Mouse (Mus musculus): ENCODE results near the gene Clec2g.
A peak's percentile ranks its signal among the peaks of the same experiment; 100 is the strongest.
"Not testable (repeated sequence)": the region's sequence is repeated elsewhere in the genome, so short reads cannot be mapped to it uniquely, and the experiment has no call there.

The Clec2g gene

DNA sequence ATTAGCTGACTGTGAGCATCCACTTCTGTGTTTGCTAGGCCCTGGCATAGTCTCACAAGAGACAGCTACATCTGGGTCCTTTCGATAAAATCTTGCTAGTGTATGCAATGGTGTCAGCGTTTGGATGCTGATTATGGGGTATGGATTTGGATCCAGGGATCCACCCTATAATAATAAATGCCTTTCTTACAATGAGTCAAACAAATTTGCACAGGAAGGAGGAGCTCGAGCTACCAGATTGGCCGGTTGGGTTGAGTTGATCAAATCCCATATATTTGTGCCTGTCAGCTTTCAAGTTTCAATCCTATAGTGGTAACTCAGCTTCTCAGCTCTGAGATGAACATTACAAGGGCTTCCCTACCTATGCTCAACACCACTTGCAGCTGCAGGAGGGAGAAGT, at the start of gene Clec2g:
Gene Clec2g (plus strand): TSS at position 301 of the 400 bp plus-strand sequence.
- not testable (repeated sequence) for DNase-seq

DNA sequence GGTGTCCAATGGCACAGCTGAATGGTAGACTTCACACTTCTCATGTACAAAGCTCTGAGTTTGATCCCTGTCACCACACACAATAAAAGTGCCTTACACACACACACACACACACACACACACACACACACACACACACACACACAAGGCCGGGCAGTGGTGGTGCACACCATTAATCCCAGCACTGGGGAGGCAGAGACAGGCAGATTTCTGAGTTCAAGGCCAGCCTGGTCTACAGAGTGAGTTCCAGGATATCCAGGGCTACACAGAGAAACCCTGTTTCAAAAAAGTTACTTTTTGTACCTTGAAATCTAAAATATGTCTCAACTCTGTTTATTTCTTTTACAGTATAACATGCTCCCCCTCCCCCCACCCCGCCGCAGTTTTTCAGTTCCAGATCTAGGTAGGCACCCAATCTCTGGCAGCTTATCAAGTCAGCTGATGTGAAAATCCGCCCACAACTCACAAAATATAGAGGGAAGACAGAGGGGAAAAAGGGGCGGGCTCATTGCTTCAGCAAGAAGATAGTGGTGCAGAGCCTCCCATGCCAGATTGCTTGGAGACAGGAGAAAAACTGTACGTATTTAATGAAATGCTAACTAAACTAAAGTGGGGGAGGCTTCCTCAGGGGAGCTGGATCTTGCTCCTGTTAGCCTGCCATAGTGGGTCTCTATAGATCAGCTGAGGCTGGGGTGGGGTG, 46.9 kb upstream of the Clec2g start, which contains the start of gene Clec2i:
Gene Clec2i (plus strand): TSS at position 498 of the 700 bp plus-strand sequence.
- DNase-seq: peak; percentile 10 to 22

DNA sequence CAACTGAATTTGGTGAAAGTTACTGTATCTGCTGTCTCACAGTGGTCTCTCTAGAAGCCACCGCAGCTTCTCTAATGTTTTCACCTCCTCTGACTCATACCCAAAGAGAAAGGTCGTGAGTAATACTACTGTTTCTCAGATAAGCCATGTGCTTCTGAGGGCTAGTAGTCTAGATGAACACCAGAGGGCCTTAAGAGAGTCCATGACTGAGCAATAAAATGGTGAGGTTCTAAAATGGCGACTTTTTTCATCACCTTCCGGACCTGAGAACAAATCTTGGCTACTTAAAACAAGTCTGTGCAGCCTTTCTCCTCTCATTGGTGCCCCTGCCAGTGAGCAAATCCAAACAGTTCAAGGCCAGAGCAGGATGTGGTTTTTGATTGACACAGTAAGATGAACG, 45.3 kb upstream of the Clec2g start:
- peak in 1 of 2 experiments; percentile 4 for DNase-seq

DNA sequence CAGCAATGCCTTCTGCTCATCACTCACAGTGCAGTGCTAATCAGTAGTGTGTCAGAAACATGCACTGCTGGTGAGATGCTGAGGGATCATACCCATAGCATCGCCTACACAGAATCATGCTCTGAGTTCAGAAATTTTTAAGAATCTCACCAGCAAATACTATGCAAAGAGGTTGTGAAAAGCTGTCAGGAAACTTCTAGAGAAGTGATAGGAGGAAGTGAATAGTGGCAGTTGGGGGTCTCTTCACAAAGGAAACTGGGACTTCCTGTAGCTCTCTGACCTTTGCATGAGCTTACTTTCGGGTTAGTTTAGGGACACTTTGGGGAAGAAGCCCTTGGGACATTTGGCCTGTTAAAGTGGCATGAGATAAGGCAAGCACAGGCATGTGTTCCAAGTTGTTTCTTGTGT, 43.2 kb upstream of the Clec2g start, which contains the start of gene BC035044:
Gene BC035044 (minus strand): TSS at position 179 of the 408 bp plus-strand sequence.
- DNase-seq: no peak

DNA sequence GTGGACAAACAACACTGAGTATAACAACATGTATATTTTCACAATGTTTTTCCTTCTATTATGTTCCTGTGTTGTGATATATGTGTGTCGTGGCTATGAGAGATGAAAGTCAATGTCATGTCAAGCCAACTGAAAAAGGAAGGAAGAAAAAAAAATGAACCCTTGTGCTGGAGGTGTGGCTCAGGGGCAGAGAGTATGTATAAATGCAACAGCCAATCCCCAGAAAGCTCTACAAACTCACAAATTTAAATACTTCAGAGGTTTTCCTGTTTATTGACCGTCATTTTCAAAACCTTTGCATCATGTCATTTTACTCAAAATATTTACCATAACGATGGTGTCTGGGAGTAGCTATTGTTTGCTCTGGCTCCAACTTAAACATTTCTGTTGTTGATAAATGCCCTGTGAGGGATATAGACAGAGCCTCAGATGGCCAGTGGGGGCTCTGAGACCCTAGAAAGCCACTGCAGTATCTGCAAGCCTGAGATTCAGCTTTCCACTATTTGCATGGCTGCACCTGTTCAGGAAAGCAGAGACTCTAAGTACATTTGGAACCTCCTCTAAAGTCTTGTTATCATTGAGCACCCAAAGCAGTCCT, 38.7 kb upstream of the Clec2g start:
- no peak for DNase-seq

DNA sequence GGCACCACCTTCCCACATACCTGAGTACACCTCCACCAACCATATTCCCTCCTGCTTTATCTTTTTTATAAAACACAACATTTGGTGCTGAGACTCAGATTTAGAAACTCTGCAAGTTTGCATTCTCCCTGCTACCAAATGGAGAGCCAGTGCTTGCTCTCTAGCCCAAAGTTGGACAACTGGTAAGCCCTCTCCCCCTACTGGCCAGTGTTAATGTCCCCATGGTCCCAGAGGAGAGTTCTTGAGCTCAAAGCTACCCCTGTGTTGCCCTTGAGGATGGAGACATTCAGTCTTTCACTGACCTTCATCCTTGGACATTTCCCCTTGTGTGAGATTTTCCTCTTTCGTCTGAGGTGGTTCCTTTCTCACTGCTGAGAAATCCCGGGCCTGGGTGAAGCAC, 34.1 kb upstream of the Clec2g start:
- DNase-seq: no peak

DNA sequence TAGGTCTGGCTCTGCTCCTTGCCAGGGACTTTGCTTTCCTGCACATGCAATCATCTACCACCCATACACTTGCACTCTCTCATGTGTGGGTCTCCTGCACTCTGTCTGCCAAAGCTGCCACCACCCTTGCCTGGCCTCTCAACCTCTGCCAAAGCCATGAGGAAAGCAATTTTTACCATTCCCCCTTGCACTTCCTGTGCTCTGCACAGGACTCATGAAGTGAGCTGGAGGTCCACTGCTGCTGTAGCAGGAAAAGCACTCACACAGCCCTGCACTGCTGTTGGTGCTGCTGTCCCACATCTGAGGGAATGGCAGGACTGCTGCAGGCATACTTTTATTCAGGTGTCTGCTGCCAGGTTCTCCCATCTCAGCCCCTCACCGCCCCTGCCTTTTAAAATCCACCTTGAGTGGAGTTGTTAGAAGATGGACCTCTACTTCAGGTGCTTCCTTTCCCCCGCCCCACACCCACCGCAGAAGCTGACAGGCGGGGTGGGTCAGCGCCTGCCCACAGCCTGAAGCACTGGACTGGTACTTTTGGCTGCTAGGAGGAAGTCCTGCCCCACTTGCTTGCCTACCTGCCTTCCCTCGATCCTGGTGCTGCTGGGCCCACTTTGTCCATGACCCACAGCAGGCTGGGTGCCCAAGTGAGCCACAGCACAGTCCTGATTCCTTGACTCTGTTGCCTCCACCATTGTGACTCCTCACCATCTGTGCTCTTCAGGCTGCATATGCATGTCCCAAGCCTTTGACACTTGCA, 33.2 kb upstream of the Clec2g start:
- DNase-seq: not testable (repeated sequence)

DNA sequence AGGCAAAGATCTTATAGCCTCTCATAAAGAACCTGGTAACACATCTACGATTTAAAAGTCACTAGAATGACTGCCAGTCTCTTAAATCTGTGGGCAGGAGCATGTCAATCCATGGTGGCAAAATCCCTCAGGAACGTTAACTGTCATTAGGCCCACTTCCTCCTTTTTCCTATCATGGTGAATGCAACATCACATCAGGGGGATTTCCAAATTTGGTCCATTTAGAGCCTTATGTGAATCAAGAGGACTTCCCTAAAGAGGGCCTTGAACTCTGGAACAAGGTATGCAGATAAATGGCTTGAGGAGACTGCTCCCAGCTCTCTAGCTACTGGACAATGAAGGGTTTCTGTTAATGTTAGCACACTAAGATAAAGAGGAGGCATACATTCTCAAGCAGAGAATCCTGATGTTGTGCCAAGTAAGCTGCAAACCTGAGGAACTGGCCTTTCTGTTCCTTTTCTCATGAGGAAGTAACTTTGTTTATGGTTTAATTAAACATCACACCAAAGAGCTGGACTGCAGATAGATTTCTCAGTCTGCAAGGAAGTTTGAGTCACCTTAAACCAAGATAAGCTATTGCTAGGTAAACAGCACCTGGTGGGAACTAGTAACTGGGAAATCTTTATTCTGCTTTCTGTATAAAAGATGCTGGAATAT, 20.5 kb upstream of the Clec2g start:
- DNase-seq: peak in 1 of 2 experiments; percentile 3

DNA sequence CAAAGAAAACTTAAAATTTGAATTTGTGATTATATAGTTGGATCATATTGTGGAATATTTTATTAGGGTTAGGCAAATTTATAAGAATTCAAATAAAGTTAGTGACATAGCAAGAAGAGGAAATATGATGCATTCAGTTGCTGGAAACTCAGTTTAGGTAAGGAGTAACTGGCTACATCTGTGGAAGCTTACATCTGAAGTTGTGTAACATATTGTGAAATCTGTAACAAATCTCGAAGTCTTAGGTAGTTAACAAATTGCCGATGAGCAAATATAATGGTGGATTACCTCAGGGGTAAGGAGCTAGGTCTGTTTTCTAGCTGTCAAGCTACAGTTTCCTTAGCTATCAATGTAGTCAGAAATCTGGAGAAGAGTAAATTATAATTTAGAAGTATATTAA, 16.9 kb upstream of the Clec2g start:
- DNase-seq: no peak

DNA sequence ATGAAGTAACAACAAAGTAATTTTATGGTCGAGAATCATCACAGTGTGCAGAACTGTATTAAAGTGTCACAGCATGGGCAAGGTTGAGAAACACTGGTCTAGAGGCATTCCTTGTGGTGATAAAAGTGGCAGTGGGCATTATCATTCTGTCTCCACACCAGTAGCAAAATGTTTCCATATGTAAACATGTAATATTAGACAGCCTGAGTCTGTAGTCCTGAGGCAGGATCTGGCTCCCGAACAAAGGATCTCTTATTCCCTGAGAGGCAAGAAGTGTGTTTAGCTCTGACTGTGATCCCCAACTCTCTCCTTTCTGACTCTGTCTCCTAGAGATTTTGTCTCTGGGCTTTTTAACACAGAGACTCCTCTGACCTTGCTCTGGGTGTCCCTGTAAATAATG, 1.1 kb upstream of the Clec2g start:
- DNase-seq: no peak

DNA sequence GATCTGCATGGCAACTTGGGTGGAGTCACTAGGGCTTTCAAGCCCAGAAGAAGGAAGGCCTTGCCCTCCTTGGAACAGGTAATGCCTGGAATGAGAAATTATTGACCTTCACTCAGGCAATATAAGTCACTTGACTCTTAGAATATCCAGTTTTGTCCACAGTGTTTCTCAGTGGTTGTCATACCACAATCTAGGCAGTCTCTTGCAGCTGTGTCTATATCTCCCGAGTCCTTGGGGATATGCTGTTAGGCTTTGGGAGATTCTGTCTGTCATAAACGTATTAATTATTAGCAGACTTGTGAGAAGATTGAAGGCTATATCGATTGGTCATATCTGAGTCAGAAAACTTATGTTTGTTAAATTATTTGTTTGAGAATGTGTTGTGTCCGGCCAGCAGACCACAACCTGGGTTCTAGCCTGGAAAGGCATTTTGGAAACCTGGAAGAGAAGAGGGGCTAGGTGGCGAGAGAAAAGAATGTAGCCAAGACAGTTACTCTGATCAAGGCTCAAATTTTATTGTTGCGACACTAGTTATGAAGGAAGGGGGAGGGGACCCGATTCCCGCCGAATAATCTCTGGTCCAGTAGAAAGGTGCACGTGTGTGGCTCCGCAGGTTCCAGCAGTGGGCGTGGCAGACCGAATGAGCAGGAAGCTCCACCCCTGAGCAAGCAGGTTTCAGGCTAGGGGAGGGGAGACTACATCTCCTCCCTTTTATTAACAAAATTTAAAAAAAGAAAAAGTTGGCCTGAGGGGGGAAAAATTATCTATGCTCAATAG, 1.9 kb downstream of the Clec2g start:
- DNase-seq: not testable (repeated sequence)

DNA sequence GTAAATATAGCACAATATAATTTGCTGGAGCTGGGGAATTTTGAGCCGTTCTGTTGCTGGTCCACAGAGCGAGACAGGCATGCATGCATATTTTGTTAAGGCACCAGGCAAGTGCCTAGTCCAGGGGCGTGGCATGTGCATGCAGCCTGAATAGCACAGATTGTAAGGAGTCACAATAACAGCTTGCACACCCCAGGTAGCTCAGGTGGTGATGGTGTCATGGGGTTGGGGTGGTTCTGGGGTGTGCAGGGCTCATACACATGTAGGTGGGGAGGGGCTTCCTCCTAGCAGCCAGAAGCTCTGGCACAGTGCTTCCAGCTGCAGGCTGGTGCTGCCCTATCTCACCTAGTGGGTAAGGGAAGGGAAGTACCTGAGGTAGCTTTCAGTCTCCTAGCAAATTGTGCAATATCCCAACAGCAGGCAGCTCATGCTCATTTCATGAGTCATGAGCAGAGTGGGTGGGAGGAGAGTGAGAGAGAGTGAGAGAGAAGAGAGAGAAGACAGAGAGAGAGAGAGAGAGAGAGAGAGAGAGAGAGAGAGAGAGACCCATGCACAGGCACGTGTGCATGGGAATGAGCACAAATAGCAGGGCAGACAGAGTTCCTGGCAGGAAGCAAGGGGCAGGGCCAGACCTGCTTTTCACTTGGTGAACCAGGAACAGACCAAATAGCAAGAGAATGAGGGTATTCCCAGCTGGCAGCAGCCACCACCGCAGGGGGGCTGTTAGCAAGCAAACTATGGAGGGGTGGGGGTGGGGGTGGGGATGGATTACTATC, 7.7 kb downstream of the Clec2g start:
- DNase-seq: no peak

DNA sequence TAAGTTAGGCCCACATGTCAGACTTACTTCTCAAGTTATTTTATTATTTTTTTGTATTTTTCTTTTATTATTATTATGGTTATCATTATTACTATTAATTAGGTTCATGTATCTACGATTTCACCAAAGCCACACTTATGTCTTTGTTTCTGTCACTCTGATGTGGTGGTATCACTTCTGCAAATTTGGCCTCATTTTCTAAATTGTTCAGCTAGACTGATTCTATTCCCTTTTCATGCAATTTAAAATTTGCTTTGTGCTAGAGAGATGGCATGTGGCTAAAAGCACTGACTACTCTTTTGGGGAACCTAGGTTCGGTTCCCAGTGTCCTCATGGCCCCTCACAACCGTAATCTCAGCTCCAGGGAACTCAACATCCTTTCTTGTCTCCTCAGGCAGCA, 11.4 kb downstream of the Clec2g start:
- DNase-seq: no peak

DNA sequence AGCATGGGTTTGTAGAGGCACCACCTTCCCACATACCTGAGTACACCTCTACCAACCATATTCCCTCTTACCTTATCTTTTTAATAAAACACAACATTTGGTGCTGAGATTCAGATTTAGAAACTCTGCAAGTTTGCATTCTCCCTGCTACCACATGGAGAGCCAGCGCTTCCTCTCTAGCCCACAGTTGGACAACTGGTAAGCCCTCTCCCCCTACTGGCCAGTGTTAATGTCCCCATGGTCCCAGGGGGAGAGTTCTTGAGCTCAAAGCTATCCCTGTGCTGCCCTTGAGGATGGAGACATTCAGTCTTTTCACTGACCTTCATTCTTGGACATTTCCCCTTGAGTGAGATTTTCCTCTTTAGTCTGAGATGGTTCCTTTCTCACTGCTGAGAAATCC, 26.9 kb downstream of the Clec2g start:
- no peak for DNase-seq

DNA sequence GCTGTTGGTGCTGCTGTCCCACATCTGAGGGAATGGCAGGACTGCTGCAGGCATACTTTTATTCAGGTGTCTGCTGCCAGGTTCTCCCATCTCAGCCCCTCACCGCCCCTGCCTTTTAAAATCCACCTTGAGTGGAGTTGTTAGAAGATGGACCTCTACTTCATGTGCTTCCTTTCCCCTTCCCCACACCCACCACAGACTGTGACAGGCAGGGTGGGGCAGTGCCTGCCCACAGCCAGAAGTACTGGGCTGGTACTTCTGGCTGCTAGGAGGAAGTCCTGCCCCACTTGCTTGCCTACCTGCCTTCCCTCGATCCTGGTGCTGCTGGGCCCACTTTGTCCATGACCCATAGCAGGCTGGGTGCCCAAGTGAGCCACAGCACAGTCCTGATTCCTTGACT, 27.9 kb downstream of the Clec2g start:
- DNase-seq: not testable (repeated sequence)

DNA sequence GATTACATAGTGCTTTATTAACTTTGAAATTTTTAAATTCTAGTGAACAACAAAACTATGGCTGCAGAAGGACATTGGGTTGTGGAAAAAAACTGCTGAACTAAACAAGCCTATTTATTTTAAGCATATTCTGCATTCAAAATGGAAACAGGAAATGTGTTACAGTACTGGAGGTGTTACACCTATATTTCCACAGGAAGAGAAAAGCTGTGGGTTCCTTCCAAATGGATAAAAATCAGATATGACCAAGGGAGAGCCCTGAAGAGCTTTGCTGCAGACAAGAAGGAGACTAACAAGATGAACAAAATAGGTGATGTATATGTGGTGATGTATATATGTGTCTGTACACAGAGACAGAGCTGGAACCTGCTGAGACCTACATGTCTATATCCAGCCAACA, 30.3 kb downstream of the Clec2g start:
- no peak for DNase-seq

DNA sequence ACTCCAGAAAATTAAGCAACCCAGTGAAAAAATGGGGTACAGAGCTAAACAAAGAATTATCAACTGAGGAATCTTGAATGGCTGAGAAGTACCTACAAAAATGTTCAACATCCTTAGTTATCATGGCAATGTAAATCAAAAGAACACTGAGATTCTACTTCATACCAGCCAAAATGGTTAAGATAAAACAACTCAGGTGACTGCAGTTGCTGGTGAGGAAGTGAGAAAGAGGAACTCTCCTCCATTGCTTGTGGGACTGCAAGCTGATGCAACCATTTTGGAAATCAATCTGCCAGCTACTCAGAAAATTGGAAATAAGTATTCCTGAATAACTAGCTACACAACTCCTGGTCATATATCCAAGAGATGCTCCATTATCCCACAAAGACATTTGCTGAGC, 34.3 kb downstream of the Clec2g start:
- DNase-seq: no peak

DNA sequence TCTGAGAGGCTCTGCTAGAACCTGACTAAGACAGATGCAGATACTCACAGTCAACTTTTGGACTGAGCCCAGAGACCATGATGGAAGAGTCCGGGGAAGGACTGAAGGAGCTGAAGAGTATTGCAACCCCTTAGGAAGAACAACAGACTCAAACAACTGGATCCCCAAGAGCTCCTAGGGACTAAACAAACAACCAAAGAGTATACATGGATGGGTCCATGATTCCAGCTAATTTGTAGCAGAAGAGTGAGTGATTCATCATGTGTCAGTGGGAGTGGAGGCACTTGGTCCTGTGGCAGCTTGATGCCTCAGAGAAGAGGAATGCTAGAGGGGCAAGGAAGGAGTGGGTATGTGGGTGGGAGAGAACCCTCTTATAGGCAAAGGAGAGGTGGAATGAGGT, 35.6 kb downstream of the Clec2g start:
- no peak for DNase-seq

DNA sequence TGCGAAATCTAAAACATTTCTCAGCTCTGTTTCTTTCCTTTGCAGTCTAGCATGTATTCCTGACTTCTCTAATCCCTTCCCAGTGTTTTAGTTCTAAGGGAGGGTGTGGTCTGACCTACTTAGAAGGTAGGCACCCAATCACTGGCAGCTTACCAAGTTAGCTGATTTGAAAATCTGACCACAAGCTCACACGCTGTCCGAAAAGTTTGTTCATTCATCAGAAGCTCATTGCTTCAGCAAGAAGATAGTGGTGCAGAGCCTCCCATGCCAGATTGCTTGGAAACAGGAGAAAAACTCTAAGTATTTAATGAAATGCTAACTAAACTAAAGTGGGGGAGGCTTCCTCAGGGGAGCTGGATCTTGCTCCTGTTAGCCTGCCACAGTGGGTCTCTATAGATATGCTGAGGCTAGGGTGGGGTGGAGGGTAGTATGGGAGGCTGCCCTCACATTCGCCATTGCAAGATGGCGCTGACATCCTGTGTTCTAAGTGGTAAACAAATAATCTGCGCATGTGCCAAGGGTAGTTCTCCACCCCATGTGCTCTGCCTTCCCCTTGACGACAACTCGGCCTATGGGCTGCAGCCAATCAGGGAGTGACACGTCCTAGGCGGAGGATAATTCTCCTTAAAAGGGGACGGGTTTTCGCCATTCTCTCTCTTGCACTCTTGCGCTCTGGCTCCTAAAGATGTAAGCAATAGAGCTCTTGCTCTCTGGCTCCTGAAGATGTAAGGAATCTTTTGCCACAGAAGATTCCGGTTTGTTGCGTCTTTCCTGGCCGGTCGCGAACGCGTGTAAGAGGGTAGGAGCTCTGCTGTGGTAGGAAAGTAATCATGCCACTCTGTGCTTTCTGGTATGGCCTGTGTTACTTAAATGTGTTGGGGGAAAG, 36.6 kb downstream of the Clec2g start:
- DNase-seq: not testable (repeated sequence)

DNA sequence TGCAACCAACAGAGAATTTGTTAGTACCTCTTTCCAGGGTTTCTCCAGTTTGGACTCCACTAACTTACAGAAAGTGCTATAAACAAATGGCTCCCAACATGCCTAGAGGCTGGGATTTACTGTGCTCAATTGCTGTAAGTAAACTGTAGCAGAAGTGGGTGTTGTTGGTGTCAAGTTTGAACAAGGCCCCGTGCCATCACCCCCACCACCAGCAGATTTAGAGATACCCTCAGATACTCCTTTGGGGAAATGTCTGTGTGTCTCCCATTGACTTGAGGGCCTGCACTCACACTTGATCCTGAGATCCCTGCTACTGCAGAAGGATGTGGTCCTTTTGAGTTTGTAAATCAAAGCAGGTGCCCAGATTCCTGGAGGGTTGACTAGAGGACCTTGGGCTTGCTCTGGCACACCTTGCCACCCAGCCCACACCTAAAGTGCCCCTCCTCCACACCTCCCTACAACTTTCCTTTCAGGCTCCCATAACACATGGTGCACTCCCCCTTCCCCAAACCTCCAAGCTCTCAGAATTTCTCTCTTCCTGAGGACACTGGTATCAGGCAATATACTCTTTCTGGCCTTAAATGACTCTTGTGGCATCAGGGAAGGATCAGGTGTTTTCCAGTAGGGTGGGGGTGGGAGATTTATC, 37.3 kb downstream of the Clec2g start:
- DNase-seq: no peak
